Mouse (Mus musculus) spleen, adult 12 weeks (tissue): ENCODE results near the gene Timm13.

ENCODE experiments used
- DNase-seq: peaks from one replicate; pipeline ENCODE4 v3.0.0; 2022; ENCODE audit warnings: low spot score

Gene Timm13

DNA sequence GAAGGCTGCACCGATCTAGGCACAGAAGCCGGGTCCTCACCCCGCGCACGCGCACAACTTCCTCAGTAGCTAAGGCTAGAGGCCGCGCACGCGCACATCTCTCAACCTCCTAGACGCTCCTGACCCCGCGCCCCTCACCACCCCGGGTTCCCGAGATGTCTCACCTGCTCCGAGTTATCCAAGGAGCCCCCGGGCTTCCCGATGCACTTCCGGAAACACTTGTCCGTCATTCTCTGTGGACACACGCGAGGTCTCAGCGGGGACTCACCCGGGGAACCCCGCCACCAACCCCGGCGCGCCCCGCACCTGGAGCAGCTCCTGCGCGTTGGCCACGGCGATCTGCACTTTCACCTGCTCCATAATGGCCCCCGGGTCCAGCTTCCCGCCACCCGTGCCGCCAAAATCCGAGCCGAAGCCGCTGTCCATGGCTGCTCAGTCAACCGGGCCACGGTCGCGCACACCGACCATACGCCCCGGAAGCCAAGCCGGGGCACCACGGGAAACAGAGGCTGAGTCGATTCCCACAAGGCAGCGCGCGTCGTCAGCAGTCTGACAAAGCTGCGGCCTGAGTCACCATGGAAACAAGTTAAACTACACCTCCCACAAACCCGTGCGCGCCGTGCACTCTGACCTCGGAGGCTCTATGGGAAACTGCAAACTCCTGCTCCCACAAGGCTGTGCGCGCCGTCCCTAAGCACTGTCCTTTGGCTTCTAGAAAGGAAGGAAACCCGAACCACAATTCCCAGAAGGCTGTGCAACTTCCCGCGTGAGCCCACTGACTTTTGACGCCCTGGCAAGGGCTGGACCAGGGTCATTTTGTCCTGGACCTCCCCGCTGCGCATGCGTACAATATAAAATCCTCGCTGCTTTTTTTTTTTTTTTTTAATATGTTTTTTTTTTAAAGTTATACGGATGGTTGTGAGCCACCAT lies at the start of gene Timm13:
Gene Timm13, minus strand, starts transcription at position 652 of the 930 bp plus-strand sequence.
- peak; percentile 94 for DNase-seq

DNA sequence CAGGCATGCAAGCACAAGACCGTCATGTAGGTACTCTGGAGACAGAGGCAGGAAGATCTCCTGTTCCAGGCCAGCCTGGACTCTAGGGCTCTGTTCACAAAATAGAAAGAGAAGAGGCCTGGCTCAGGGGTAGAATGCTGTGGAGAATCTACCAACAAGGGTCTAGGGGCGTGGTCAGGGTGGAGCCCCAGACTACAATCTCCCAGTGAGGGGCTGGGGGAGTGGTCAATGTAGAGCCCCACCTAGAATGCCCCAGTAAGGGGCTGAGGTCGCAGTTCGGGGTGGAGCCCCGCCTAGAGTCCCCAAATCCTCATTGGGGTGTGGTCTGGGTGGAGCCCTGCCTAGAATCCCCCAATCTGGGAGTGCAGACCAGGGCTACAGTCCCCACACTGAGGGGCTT lies 49.5 kb upstream of the Timm13 start:
- no peak for DNase-seq

DNA sequence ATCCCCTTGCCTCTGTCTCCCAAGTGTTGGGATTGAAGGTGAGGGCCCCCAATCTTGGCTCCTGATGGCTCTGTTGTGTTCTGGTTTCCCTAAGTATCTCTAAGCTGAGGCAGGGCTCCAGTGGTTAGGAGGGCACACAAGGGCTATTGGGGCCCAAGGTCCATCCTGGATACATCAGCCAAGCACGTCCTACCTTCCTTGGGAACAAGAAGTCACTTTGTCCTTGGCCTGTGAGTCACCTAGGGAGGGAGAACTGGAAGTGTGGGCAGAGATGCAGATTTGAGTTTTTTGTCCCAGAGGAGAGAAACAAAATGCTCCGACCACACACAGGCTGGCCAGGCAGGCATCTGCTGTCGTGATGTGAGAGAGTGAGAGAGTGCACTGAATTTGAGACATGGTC lies 48.3 kb upstream of the Timm13 start:
- DNase-seq: no peak

DNA sequence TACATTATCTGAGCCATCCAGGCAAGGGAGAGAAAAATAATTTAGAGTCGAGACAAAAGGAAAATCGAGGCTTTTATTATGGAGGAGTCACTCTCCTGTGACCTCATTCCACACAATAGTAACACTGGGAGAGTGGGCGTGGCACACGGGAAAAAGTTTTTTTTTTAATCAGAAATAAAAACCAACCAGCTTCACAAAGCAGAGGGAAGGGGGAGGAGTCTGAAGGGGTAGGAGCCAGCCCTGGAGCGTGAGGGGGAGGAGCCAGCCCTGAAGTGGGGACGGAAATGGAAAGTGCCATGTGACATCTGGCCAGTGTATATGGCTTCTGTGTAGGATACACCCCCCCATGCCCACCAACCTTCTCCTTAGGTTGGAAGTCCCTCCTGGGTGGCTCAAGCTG lies 47.8 kb upstream of the Timm13 start:
- no peak for DNase-seq

DNA sequence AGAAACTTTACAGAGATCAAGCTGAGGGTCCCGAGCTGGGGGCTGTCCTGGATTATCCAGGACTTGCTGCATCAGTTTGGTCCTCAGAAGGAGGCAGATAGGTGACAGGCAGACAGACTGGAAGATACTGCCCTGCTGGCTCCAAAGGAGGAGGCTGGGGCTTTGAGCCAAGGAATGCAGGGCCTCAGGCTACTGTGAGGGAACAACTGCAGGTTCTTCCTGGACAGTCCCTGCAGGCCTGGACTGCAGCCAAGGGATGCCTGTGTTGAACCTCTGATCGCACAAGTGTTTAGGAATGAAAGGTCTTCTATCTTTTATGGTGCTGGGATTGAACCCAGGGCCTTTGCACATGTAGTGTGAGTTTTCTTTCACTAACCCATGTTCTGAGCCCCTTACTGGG lies 47.0 kb upstream of the Timm13 start:
- no peak for DNase-seq

DNA sequence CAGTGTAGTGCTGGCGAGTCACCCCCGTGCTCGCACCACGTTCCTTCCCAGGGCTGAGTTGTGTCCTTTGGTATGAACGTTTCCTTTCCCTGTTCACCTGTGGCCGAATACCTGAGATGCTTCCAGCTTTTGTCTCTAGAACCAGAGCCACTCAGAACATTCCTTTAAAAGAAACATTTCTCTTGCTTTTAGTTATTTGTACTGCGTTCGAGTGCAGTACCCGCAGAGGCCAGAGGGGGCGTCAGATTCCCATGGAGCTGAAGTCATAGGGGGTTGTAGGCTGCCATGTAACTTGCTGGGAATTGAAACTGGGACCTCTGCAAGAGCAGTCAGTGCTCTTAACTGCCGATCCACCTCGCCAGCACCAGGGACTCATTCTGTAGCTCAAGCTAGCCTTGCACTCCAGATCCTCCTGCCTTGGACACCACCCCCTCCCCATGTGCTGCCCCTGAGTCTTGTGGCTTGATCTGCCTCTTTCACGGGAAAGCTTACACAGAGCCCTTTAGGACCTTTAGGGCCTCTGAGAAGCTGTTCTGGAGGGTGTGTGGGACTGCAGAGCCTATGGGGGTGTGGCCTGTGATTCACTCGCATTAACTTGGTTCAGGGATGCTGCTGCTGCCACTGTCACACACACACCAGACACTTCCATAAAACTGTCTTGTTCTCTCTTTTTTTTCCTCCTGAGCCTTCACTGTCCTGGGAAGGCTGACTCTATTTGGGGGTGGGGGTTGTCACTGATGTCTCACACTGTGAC lies 46.1 kb upstream of the Timm13 start:
- no peak for DNase-seq

DNA sequence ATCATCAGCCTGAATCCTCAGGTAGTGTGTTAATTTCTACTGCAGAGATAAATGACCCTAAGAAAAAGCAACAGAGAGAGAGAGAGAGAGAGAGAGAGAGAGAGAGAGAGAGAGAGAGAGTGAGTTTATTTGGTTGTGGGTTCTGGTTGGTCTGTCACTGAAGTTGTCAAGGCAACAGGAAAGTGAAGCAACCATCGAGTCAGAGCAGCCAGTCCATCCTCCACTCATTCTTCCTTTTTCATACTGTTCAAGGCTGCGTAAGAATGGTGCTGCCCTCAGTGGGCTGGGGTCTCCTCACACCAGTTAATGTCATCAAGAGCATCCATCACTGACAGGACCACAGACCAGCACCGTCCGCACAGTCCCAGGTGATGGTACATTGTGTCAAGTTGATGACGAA lies 43.5 kb upstream of the Timm13 start:
- no peak for DNase-seq

DNA sequence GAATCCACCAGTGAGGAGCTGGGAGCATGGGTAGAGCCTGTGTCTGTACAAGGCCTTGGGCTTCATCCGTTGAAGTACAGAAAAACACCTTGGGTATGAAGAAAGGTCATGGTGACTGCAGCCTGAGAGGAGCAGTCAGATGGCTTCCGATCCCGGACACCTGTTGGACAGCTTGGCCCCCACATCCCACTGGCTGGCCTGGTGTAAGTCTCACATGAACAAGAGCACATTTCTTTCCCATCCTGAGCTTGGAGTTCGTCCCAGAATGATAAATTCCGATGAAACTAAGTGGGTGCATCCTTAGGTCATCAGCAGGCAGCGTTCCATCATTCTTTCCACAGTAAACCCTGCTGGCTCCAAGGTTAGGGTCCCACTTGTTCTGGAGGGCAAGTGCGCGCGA lies 42.9 kb upstream of the Timm13 start:
- no peak for DNase-seq

DNA sequence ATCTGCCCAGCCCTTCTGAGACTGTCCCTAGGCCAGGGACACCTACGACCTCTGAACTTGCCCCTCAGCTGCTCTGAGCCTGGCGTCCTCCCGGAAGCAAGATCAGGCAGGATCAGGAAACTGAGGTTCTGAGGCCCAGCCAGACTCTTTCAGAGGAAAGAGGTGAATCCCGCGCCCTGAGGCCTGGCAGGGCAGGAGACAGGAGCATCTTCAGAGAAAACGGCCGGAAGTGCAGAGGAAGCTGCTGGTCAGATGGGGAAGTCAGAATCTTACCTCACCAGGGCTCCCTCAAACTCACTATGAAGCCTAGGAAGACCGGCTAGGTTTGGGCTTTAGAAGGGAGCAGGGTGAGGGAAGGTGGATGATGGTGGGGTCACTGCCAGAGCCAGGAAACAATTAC lies 42.1 kb upstream of the Timm13 start:
- DNase-seq: no peak

DNA sequence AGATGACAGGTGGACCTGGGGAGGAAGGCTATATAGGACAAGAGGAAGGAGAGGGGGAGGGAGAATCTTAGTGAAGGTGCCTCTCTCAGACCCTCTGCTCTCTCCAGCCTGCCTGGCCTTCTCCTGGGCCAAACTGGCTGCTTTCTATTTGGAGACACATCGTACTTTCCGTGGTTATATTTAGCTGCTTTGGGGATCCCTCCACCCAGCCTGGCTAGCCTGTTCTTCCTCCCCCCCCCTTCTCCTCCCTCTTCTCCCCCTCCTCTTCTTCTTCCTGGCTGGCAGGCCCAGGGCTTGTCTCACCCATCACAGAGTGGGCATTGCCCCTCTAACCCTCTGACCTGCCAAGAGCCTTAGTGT lies 40.2 kb upstream of the Timm13 start:
- DNase-seq: no peak

DNA sequence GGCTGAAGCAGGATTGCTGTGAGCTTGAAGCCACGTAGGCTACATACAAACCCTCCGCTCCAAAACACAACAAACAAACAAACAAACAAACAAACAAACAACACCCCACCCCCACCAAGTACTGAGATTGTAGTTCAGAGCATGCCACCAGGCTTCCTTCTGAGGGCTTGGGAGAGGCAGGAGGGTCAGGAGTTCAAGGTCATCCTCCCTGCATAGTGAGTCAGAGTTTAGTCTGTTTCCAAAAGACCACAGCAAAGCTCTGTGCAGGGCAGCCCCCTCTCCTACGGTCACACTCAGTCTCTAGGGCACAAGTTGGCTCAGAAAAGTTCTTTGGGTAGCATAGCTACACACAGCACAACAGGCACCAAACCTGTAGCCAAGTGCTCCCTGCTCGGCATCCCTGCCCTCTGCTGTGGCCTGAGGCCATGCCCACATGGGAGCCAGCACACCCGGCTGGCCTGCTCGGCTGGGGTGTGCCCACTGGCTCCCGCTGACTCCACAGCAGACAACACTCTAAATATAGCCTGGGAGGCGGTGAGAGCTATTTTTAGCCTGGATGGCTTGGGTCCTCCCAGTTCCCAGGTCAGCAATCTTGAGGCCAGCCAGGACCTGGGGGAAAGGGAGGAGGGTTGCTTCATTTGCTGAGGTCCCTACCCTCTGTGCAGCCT lies 39.7 kb upstream of the Timm13 start:
- no peak for DNase-seq

DNA sequence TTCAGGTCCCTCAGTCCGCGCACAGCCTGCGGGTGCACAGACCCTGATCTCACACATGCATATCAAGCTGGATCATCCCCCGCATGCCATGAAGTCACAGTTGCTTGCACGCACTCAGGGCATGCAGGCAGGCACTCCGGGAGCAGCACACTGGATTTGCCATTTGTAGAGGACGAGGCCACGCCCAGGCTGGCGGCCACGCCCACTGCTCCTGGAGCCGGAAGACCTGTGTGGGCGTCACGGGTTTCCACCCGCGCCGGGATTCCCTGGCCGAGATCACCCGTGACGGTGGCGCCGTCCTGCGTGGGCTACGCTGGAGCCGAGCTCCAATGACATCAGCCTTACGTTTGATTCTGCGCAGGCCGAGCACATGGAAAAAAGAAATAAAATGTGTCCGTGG lies 38.9 kb upstream of the Timm13 start:
- peak; percentile 59 for DNase-seq

DNA sequence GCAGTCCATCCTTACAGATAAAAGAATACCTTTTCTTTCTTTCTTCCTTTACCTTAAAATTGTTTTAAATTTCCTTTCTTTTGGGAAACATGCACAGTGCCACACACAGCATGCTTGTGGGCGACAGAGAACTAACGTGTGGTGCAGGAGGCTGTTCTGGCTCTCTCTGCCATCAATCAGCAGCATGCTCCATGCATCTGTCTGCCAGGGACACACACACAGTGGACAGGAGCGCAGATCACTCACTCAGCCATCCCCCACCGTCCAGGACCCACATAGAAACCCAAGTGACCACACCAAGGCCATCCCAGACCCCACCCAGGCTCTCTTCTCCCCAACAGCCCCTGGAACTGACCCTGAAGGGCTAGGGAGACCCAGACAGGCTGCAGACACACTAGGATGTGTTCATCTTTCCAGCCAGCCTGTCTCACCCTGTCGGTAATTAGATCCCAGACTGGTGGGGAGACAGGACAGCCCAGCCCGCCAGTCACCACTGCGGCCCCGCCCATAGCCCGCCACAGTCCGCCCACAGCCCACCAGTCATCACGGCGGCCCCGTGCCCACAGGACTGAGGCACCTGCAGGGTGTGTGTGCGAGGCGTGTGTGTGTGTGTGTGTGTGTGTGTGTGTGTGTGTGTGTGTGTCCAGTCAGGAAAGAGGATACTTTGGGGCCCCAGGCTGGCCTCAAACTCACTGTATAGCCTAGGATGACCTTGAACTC lies 38.2 kb upstream of the Timm13 start:
- no peak for DNase-seq

DNA sequence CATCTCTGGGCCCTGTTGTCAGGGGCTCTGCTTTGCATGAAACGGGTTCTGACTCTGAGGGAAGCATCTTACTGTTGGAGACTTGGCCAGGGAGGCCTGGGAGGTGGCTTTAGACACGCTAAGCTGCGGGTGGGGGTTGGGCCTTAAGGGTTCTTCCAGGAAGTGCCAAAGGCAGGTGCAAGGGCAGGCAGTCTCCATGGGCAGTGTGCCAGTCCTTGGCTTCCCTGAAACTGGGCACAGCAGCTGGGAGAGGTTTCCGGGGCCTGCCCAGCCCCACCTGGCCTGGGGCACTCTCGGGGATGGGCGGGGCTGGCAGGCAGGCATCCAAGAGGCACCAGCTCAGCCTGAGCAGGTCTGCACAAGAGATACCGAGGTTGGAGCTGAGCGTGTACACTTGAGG lies 36.9 kb upstream of the Timm13 start:
- no peak for DNase-seq

DNA sequence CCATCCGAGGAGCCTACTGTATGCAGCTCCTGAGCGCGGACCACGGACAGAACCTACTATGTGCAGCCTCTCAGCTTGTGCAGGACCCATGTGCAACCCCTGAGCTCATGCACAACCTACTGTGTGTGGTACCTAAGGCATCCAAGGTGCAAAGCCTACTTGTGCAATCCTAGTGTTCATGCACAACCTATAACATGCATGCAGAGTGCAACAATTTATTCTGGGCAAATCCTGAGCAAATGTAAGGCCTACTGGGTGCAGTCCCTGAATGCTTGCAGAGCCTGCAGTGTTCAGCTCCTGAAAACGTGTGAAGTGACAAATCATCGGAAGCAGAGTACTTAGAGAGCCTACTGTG lies 36.0 kb upstream of the Timm13 start:
- no peak for DNase-seq

DNA sequence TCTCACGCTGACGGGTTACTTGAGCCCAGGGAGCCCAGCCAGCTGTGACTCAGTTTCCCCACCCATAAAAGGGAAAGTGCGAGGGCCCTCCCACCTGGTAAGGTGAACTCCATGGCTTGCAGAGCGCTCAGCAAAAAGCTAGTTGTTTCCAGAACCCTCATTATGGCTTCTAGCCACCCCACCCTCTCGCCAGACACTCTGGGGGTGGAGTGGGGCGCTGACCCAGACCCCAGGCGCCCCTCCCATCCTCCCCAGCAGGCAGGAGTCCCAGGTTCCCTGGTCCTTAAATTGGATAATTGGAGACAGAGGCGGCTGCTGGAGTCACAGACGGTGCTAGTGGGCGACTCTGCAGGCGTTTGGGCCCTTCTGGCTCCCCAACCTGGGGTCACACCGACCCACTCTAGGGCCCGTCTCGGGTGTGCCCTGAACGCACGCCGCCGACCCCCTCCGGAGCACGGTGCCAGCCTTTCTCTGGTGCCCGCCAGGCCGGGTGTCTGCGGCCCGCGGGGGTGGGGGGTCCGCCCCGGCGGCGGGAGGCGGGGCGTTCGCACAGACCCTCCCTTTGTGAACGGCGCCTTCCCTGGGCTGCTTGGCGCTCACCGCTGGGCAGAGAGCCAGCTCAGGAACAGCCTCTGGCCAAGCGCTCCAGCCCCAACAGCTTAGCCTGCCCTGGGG lies 35.5 kb upstream of the Timm13 start:
- no peak for DNase-seq

DNA sequence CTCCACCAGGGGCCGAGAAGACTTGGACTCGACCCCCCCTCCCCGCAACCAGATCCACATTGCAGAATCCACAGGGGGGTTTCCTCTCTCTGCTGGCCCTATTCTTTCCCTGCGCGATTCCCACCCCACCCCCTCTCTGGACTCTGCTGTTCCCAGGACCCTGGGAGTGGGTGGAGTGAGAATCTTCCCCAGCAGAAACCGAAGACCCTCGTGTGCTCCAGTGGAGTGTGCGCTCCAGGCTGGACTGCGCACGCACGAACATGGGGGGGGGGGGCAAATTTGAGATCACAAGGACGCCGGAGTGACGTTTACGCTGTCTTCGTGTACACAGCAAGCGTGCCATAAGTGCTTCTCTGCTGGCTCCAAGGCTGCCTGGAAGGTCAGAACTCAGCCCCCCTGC lies 34.9 kb upstream of the Timm13 start:
- DNase-seq: no peak

DNA sequence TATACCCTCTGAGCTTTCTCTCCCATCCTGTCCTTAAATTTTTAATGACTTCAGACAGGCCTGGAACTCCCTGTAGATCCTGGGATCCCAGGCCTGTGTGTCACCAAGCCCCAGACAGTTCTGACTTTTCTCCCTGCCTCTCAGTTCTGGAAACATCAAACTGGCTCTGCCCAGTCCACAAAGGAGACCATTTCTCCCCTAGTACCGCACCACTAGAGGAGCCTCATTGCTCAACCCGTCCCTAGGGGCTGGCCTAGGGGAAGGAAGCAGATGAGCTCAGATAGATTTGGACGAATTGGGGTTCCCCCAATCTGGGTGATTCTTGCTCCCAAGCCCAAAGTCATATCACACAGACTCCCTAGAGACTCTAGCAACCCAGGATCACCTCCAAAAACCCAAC lies 34.5 kb upstream of the Timm13 start:
- no peak for DNase-seq

DNA sequence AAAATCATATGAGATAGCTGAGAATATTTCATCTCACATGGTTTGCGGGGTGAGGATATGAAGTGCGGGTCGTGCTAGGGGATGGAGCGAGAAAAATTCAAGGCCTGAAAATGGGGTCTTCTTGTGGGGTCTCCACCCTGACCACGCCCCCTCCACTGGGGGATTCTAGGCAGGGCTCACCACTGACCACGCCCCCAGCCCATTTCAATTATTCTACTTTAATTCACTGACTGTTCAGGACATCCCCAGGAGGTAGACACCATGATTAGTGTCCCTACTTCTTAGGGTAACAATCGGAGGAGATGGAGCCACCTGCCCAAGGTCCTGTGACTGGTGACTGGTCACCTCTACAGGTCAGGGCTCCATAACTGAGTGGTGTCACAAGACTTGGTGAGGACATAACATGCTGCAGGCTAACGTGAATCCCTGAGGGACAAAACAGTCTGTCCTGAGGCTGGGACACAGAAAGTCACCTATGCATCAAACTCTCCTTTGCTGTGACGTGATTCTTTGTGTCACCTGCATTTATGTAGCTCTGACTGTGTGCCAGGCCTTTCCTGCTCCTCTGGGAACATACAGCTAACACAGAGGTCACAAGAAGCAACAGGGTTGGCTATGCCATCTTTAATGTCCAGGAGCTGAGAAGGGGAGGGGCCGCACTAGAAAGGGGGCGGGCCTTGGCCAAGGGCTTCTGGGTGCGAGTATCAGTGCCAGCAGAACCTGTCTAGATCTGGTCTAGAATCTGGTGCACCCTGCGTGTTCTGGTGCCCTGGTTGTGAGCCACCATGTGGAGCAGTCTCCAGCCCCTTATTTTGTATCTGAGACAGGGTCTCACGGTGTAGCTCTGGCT lies 33.6 kb upstream of the Timm13 start:
- DNase-seq: no peak

DNA sequence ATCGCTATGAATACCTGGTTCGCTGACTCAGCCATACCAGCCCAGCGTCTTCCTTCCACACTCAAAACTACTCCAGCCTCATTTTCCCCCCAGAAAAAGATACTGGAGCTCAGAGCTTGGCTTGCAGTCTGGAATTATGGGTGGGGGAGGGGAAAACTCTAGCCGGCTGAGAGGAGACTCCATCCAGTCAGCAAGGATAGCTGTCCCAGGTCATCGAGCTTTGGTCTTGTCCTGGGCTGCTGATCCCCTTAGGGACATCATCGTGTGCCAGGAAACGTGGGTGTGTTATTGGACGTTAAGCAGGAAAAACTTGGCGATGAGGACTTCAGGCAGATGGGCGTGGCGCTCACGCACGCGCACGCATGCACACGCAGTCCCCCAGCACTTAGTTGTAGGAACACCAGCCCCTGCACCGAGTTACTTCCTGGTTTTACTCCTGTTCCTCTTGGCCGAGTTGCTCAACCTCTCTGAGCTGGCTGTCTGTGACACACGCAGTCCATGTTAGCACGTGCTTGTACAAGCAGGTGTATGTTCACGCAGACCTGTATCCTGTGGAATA lies 32.7 kb upstream of the Timm13 start:
- no peak for DNase-seq
